Mouse (Mus musculus): Measurements from ENCODE around the gene Uevld.

- no peak for TF ChIP-seq CTCF (IDR thresholded peaks at IDR 0.05; ENCODE audit: extremely low read depth, insufficient read length, insufficient replicate concordance, low read depth, low read length)
- no peak for TF ChIP-seq POLR2A (IDR thresholded peaks at IDR 0.05; ENCODE audit: low read depth, low read length)
These were observed 28.7 kb upstream of the Uevld start for GRCm38 (mm10) chr7:46987073-46987472.
